Mouse (Mus musculus) layer of hippocampus, postnatal 14 days (tissue): Measurements from ENCODE around the gene Lmod3. TPM values are rescaled to one million over a fixed set of nuclear protein-coding genes. Genes with fewer than 3 reads are reported as not detected.

ENCODE experiments used
- DNase-seq, 2 experiments: peaks; one replicate each; pipeline ENCODE4 v3.0.0; 2021 to 2022; ENCODE audit warnings: low spot score in 2 of 2, mixed read lengths in 1 of 2
- total RNA-seq, 2 experiments: library from RNA; stranded (reverse); gene quantifications; 2 replicates each; pipeline ENCODE4 v1.2.3; 2021

Gene Lmod3
- total RNA-seq, 2 experiments from 2014 or later = not detected

- DNase-seq = no peak
Measured at GRCm38 (mm10) chr6:97234911-97235668, 17.5 kb downstream of the Lmod3 start.

GRCm38 (mm10) chr6:97227067-97227847 lies 25.3 kb downstream of the Lmod3 start:
- DNase-seq = no peak

- no peak for DNase-seq
Measured at GRCm38 (mm10) chr6:97226083-97226491, 26.5 kb downstream of the Lmod3 start.

- no peak for DNase-seq
Measured at GRCm38 (mm10) chr6:97224505-97224904, 28.1 kb downstream of the Lmod3 start.

- DNase-seq = no peak
Measured at GRCm38 (mm10) chr6:97223566-97223965, 29.0 kb downstream of the Lmod3 start.

GRCm38 (mm10) chr6:97222931-97223467 lies 29.6 kb downstream of the Lmod3 start:
- DNase-seq = no peak

GRCm38 (mm10) chr6:97222321-97222720 lies 30.2 kb downstream of the Lmod3 start:
- DNase-seq = no peak

- DNase-seq = peak; percentile 21 to 67
Measured at GRCm38 (mm10) chr6:97221205-97222025, 31.1 kb downstream of the Lmod3 start.

GRCm38 (mm10) chr6:97220672-97221071 lies 31.9 kb downstream of the Lmod3 start:
- no peak for DNase-seq

GRCm38 (mm10) chr6:97216154-97216821 lies 36.3 kb downstream of the Lmod3 start:
- no peak for DNase-seq

- DNase-seq = peak; percentile 20 to 38
Measured at GRCm38 (mm10) chr6:97211981-97212380, 40.6 kb downstream of the Lmod3 start.

GRCm38 (mm10) chr6:97210962-97211601 lies 41.5 kb downstream of the Lmod3 start:
- peak in 1 of 2 experiments; percentile 22 for DNase-seq

- peak; percentile 82 to 90 for DNase-seq
Measured at GRCm38 (mm10) chr6:97210191-97210961, 42.2 kb downstream of the Lmod3 start, which contains the start of gene Arl6ip5. TSS of gene Arl6ip5 (plus strand) at chr6:97210689.

- DNase-seq = no peak
Measured at GRCm38 (mm10) chr6:97209751-97210150, 42.8 kb downstream of the Lmod3 start.

GRCm38 (mm10) chr6:97209201-97209600 lies 43.4 kb downstream of the Lmod3 start:
- no peak for DNase-seq

- DNase-seq = no peak
Measured at GRCm38 (mm10) chr6:97208406-97208805, 44.2 kb downstream of the Lmod3 start.

- no peak for DNase-seq
Measured at GRCm38 (mm10) chr6:97207085-97207484, 45.5 kb downstream of the Lmod3 start.

GRCm38 (mm10) chr6:97205439-97205885 lies 47.1 kb downstream of the Lmod3 start, which contains the start of gene Uba3:
TSS of gene Uba3 (minus strand) at chr6:97205647.
- peak; percentile 94 to 99 for DNase-seq

- DNase-seq = no peak
Measured at GRCm38 (mm10) chr6:97204952-97205351, 47.6 kb downstream of the Lmod3 start.
